Mouse (Mus musculus) adrenal gland, adult 2 months (tissue): ENCODE data around the gene Myo16. TPM values are rescaled to one million over a fixed set of nuclear protein-coding genes. Genes with fewer than 3 reads are reported as not detected.

Experiments used
- DNase-seq: peaks from one replicate; pipeline ENCODE4 v3.0.0; 2021
- polyA plus RNA-seq: library from polyadenylated mRNA; depleted of rRNA; stranded (reverse); fragments of >200 nt; gene quantifications from 2 replicates; pipeline ENCODE4 v1.2.3, GENCODE M21; 2012
- total RNA-seq, 2 experiments: library from RNA; stranded (reverse); gene quantifications; 2 replicates each; pipeline ENCODE4 v1.2.3; 2021

The Myo16 gene
- total and polyA plus RNA-seq, 3 experiments = 0.03 TPM; not detected in 2

DNA sequence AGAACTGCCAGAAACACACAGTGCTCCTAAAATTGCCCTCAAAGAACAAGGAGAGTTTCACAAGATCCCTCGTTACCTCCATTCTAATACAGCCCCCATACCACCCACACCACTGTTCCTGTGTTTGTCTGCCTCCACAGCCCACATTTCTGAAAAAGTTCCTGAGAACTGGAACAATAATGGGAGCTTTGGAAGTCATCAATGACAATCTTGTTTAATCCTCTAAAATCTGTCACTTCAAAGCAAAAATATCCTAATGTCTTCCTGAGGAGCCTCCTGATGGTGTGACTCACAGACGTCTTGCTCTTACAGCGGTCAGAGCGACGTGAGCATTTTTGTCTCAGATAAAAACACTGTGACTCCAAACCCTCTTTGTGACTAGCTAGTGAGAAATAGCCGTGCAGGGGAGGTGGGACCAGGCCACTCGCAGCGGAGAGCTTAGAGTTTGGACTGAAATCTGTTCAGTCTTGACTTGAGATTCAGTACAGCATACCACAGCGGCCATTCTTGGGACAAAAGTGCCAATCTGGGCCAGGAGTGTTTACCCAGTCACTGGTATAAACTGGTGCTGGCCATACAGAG lies 394.4 kb downstream of the Myo16 start:
- no peak for DNase-seq

GRCm38 (mm10) chr8:10549434-10549833 lies 395.7 kb downstream of the Myo16 start:
- no peak for DNase-seq

DNA sequence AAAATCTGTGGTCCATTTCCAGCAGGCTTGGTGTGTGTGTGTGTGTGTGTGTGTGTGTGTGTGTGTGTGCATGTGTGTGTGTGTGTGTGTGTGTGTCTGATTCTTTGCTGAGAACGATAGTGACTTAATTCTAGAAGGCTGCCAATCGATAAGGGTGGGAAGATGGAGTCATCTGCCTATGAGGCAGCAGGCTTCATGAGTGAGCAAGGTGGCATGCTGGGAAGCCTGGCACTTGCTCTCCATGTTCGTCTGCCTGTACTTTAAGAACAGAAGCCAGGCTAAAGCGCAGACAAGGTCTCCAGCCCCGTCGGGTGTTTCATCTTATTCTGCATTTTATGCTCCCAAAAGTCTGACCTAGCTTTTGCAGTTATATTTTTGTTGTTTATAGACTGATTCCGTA lies 404.2 kb downstream of the Myo16 start:
- DNase-seq = no peak

DNA sequence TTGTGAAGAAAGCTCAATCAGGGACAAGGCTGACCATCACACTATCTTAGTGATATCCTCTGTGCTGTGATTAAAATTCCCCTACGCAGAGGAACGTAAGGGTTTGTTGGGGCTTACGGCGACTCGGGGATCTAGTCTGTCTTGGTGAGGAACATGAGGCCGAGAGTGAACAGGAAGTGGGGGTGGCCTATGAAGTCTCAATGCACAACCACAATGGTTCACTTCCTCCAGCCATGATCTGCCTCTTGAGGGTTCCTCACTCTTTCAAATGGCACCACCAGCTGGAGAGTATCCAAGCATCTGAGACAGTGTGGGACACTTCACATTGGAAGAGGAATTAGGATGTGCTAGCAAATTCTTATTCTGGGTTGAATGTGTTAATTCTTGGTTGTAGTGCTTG lies 405.8 kb downstream of the Myo16 start:
- DNase-seq = no peak

DNA sequence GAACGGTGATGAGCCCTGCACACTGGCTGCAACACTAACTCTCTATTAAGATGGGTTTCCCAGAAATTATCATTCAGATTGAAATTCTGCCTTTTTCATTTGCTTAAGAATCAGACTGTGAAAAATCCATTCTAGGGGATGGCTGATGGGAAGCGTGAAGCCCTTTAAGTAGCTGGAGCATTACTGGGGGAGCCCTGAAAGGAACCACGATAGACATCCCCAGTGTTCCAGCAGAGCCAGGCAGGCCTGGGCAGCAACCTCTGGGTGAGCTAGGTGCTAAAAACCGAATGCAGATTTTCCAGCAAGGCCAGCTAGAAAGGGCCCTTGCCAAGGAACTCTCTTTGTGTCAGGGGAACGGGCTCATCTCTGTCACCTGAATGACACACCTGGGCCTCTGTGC lies 407.9 kb downstream of the Myo16 start:
- DNase-seq = no peak

DNA sequence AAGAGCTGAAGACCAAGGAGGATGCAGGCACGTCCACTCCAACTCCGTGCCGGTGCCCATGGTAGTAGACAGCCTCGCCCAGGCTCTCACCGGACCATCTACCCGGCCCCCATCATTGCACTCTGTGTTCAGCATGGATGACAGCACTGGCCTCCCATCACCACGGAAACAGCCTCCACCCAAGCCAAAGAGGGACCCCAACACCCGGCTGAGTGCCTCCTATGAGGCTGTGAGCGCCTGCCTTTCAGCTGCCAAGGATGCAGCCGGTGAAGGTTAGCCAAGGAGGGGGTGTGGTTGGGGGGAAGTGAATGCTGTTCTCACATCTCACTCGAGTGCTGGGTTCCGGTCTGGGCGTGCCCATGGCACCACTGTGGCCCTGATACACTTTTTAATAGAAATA lies 408.3 kb downstream of the Myo16 start:
- no peak for DNase-seq

DNA sequence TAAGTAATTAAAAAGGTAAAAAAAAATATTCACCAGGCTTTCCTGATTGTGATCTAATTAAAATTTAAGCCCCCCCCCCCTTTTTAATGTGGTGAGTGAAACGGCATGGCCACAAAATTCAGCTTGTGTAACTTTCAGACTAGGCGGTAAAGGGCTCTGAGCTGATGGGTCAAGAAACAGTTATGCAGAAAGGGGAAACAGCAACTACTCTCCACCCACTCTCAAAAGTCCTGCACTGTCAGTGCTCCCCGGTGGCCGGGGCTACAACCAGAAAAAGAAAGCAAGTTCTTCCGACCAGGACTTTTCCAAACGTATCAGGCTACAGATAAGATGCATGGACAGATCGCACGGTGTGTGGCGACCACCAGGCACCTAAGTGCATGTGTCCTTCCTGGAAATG lies 408.9 kb downstream of the Myo16 start:
- no peak for DNase-seq

- no peak for DNase-seq
Observed at GRCm38 (mm10) chr8:10565231-10566029, 411.7 kb downstream of the Myo16 start.

GRCm38 (mm10) chr8:10568448-10568847 lies 414.7 kb downstream of the Myo16 start:
- DNase-seq = no peak

DNA sequence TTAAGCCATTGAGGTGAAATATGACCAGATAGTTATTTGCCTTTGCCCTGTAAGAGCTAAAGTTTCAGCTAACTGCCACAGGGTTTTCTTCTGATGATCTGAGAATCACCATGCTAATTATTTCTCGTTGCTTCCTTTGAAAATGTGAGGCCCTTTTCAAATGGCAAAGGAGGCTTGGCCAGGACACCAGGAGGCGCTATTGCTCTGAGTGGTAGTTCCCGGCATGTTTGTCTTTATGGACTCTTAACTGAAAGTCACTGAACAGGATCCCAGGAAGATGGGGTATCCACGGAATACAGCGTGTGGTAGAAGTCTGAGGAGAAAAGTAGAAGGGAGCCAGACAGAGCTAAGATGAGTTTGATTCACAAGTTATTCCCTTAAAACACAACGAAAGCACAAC lies 420.4 kb downstream of the Myo16 start:
- DNase-seq = peak; percentile 73

DNA sequence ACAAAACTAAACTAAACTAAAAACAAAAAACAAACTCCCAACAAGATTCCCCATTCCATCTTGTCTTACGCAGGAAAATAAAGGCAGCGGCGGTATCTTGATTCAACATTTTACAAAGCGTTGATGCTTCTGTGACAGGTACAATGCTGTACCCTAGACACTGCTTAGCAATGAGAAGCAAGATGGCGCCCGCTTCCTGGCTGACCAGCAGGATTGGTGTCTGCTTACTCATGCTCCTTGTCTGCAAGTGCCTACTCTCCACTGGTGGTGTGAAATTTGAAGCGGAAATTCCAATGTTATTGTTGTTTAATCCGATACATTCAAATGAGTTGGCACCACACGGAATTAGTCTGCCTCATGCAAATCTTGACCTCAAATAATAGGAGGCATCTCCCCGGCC lies 421.5 kb downstream of the Myo16 start:
- no peak for DNase-seq

DNA sequence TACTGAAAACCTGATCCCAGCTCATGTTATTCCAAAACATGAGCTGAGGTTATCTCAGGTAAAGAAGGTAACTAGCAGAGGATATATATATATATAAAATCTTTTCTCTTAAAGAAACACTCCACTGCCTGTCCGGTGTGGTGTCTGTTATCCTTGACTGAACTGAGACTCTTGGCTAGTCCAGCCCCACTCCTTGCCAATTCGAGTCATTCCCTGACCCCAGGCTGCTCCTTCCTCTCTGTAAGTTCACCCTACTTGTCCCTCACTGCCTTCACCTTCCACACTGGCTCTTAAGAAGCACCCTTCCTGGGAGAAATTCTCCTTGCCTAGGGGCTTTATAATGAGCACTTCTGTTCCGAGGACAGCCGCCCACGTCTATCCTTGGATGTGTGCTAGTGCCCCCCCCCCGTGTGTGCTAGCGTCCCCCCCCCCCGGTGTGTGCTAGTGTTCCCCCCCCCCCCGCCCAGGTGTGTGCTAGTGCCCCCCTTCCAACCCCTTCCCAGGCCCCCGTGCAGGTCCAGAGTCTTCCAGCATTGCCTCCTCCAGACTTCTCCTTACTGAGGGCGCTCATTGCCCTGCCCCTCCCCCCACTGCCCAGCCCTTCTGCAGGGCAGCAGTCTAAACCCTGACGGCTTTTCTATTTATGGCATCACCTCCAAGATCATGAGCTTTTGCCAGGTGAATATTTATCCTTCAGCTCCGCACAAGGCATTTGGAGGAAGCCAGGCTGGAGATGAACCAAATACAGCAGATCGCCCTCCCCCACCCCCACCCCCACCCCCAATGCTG lies 433.4 kb downstream of the Myo16 start:
- peak; percentile 10 for DNase-seq

GRCm38 (mm10) chr8:10589422-10589933 lies 435.8 kb downstream of the Myo16 start:
- DNase-seq = no peak

DNA sequence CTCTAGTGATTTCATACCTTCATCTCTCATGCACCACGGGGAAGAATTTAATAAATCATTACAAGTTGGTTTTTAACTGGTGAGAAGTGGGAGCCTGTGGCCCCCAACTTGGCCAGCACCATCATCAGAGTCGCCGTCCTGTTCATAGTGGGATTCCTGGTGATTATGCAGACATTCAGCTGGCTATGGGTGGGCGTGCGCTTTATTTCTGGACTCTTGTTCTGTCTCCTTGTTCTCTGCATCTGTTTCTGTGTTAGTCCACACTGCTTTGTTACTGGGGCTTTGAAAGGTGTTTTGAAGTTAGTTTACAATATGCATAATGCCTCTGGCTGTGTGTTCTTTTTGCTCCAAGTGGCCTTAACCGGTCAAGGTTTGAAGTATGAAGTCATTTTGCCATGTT lies 439.2 kb downstream of the Myo16 start:
- DNase-seq = no peak

GRCm38 (mm10) chr8:10596353-10596752 lies 442.6 kb downstream of the Myo16 start:
- no peak for DNase-seq

DNA sequence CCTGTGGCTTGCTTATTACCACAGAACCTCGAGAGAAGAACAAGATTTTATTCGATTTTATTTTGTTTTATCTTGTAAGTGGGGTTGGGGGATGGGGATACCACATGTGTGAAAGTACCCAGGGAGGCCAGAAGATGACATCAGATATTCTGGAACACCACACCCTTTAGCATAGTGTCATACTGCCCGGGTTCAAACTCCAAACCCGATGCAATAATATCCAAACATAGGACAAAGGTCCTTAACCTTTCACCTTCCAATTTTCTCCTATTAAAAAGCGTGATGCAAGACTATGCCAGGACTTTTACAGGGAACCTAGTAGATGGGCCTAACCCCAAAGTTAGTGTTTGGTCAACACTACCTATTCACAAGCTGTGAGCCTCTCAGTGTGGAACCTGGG lies 443.9 kb downstream of the Myo16 start:
- no peak for DNase-seq

GRCm38 (mm10) chr8:10598889-10599288 lies 445.2 kb downstream of the Myo16 start:
- no peak for DNase-seq

GRCm38 (mm10) chr8:10606028-10606815 lies 452.5 kb downstream of the Myo16 start:
- DNase-seq = peak; percentile 13

DNA sequence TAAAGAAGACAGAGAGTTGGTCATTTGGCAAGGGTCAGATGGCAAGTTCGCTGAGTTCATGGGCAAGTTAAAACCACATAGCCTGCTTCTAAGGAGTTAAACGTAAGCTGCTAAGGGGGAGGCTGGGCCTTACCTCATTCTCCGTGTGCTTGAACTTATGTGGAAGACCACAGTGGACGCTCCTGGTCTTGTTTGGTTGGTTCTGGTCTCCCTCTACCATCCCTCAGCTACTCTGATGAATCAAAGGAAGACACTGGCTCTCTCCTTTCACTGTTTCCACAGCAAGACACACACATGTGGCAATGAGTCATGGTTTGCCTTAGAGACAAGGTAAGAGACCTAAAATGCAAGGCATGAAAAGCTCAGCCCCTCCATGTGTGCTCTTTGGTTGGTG lies 453.1 kb downstream of the Myo16 start:
- no peak for DNase-seq

DNA sequence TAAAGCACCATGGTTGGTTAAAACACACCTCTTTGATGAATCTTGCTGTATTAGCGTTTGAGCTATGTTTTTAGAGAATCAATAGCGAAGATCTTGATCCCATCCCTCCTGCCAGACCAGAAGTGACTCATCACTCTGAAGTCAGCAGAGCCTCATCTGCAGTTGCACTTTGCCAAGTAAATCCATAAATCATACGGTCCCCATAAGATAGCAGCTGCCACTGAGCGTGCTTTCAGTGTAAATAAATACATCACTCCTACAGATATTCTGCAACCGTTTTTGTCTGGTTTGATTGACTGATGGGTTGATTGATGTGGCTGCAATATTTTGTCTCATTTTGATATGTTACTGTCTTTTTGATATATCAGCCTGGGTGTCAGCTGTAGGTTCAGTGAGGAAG lies 457.9 kb downstream of the Myo16 start:
- peak; percentile 36 for DNase-seq

- no peak for DNase-seq
Observed at GRCm38 (mm10) chr8:10613371-10613770, 459.7 kb downstream of the Myo16 start.

GRCm38 (mm10) chr8:10619689-10620088 lies 466.0 kb downstream of the Myo16 start:
- DNase-seq = no peak
